Mouse (Mus musculus): ENCODE results near the gene Gm28897. TPM values are rescaled to one million over a fixed set of nuclear protein-coding genes. Genes with fewer than 3 reads are reported as not detected.

Gene Gm28897
- not detected for polyA plus RNA-seq (2012; fragmentation: generic; extraction: Trizol)

DNA sequence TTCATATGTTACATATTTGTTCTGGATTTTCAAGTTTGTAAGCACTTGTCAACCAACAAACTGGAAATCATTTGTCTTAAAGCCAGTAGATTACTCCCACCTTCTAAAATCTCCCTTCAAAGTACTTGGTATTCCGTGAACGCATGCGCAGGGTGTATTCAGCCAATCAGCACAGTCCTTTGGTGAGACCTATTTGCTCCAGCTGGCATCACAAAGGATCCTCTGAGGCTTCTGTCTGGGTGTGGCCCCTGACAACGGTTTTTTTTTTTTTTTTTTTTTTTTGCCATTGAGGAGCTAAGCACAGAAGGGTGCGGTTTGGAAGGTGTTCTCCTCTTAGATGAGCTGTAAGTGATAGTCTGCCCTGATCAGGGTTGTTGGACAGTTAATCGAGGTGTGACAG lies at the start of gene Gm28897:
Gene Gm28897 (plus strand): TSS at position 301 of the 400 bp plus-strand sequence.

